Mouse (Mus musculus) kidney, postnatal 14 days (tissue): Measurements from ENCODE around the gene Lacc1.
"Not testable (repeated sequence)": the region's sequence is repeated elsewhere in the genome, so short reads cannot be mapped to it uniquely, and the experiment has no call there.

Experiments
- DNase-seq: peaks from one replicate; pipeline ENCODE4 v3.0.0; 2022; ENCODE audit warnings: mixed read lengths

Lacc1 gene

GRCm38 (mm10) chr14:77036226-77037046 is at the start of gene Lacc1, which contains the start of gene Ccdc122:
Lacc1 (minus strand) TSS chr14:77036904.
Ccdc122 (plus strand) TSS chr14:77036772.
- peak; percentile 84 for DNase-seq

- DNase-seq = no peak
Measured at GRCm38 (mm10) chr14:77081248-77081647, 44.5 kb upstream of the Lacc1 start.

- no peak for DNase-seq
Measured at GRCm38 (mm10) chr14:77069361-77069760, 32.7 kb upstream of the Lacc1 start.

- DNase-seq = no peak
Measured at GRCm38 (mm10) chr14:77053288-77053687, 16.6 kb upstream of the Lacc1 start.

GRCm38 (mm10) chr14:77037832-77038425 is 1.2 kb upstream of the Lacc1 start:
- DNase-seq = no peak

- no peak for DNase-seq
Measured at GRCm38 (mm10) chr14:77037330-77037729, 626 bp upstream of the Lacc1 start.

GRCm38 (mm10) chr14:77034970-77035369 is 1.7 kb downstream of the Lacc1 start:
- no peak for DNase-seq

- no peak for DNase-seq
Measured at GRCm38 (mm10) chr14:77034175-77034915, 2.4 kb downstream of the Lacc1 start.

- DNase-seq = no peak
Measured at GRCm38 (mm10) chr14:77033391-77033790, 3.3 kb downstream of the Lacc1 start.

GRCm38 (mm10) chr14:77032433-77032832 is 4.3 kb downstream of the Lacc1 start:
- no peak for DNase-seq

GRCm38 (mm10) chr14:77030808-77031207 is 5.9 kb downstream of the Lacc1 start:
- DNase-seq = no peak

- no peak for DNase-seq
Measured at GRCm38 (mm10) chr14:77029319-77030054, 7.2 kb downstream of the Lacc1 start.

GRCm38 (mm10) chr14:77024499-77024898 is 12.2 kb downstream of the Lacc1 start:
- DNase-seq = no peak

GRCm38 (mm10) chr14:77017211-77017610 is 19.5 kb downstream of the Lacc1 start:
- no peak for DNase-seq

GRCm38 (mm10) chr14:77016783-77017182 is 19.9 kb downstream of the Lacc1 start:
- DNase-seq = not testable (repeated sequence)

- DNase-seq = peak; percentile 77
Measured at GRCm38 (mm10) chr14:77011804-77012203, 24.9 kb downstream of the Lacc1 start.

- DNase-seq = peak; percentile 89
Measured at GRCm38 (mm10) chr14:77008238-77008637, 28.5 kb downstream of the Lacc1 start.

- DNase-seq = no peak
Measured at GRCm38 (mm10) chr14:77005566-77005965, 31.1 kb downstream of the Lacc1 start.

- DNase-seq = peak; percentile 10
Measured at GRCm38 (mm10) chr14:77004740-77005139, 32.0 kb downstream of the Lacc1 start.

GRCm38 (mm10) chr14:76990351-76990750 is 46.4 kb downstream of the Lacc1 start:
- not testable (repeated sequence) for DNase-seq

- DNase-seq = no peak
Measured at GRCm38 (mm10) chr14:76981781-76982180, 54.9 kb downstream of the Lacc1 start.

- no peak for DNase-seq
Measured at GRCm38 (mm10) chr14:76981176-76981575, 55.5 kb downstream of the Lacc1 start.

- no peak for DNase-seq
Measured at GRCm38 (mm10) chr14:76979569-76979968, 57.1 kb downstream of the Lacc1 start.
